In the genomic region with DNA sequence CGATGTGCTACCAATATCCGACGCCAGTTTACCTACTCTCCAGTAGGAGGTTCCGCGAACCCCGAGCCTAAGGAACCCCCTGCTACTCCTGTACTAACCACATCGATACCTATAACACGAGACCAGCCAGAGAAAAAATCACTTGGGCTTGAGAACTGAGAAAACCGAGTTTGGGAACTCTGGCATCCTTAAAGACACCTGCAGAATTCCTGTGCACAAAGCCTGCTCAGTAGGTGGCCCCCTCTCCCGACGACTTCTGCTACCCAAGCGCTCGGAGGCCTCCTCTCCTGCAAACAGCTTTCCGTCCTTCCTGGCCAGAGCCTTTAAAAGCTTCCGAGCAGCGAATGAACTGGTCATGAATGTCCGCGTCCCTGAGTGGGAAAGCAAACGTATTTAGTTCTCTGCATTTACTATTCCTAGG, we compare ENCODE assay signal across 8 mouse cellular contexts. TPM values are rescaled to one million over a fixed set of nuclear protein-coding genes. Genes with fewer than 3 reads are reported as not detected.
DNase-seq lines count a peak whose midpoint lies in the region; ATAC-seq and TF ChIP-seq lines count a peak whose summit lies in the region.

No protein-coding gene starts in this region.

- H3K27ac ChIP-seq in liver, embryonic 16.5 days (ENCODE audit: low read length) = no peak overlapping the region
- H3K27ac ChIP-seq in olfactory bulb, adult 2 months (ENCODE audit: insufficient read depth, low read depth, low read length) = no peak overlapping the region

- no peak for TF ChIP-seq POLR2A in olfactory bulb, adult 2 months (IDR thresholded peaks at IDR 0.05; ENCODE audit: insufficient read depth, low read depth, low read length)

- peak; percentile 15 for ATAC-seq in CD4-positive, CD25-positive, alpha-beta regulatory T cell, adult 4 months
- ATAC-seq in erythroid progenitor cell, adult 5-6 weeks (replicated peaks; ENCODE audit: low FRiP score, poor library complexity, severe bottlenecking) = 0 out of 2 replicates have a peak, but pooled peaks have one; percentile 3
- ATAC-seq in inflammation-experienced regulatory T-cells, adult 6 months = peak; percentile 9
- ATAC-seq in liver, embryonic 16.5 days (ENCODE audit: low read depth) = no peak

- peak overlapping the region; percentile 95 for H3K4me2 ChIP-seq in liver, embryonic 16.5 days (ENCODE audit: low read depth, low read length)

- WGBS in liver, embryonic 16.5 days (ENCODE audit: insufficient replicate concordance) = under 1% methylated on average over 19 of the region's 19 CpGs
- WGBS in olfactory bulb, adult 2 months = under 1% methylated on average over 19 of the region's 19 CpGs

- TF ChIP-seq CTCF in olfactory bulb, adult 2 months (IDR thresholded peaks at IDR 0.05; ENCODE audit: insufficient read depth, low read depth, low read length) = no peak

- no peaks in the 10 kb centered on the region for H3K36me3 ChIP-seq in liver, embryonic 16.5 days (ENCODE audit: control insufficient read depth, insufficient read depth)

- peak; percentile 51 for DNase-seq in adrenal gland, postnatal 14 days
- no peak for DNase-seq in adrenal gland, adult 2 months
- DNase-seq in spleen, adult 12 weeks (ENCODE audit: low spot score) = no peak

- H3K9ac ChIP-seq in liver, embryonic 16.5 days (ENCODE audit: low read depth, low read length) = peak overlapping the region; percentile 8; the same call in 1 of the 2 replicates

- H3K9me3 ChIP-seq in liver, embryonic 16.5 days (replicated peaks; ENCODE audit: control insufficient read depth, low read length) = no peaks in the 10 kb centered on the region

- peak overlapping the region; percentile 67 for H3K4me3 ChIP-seq in liver, embryonic 16.5 days (ENCODE audit: low read depth, low read length)
- peak overlapping the region; percentile 70 for H3K4me3 ChIP-seq in olfactory bulb, adult 2 months (ENCODE audit: insufficient read depth, low read depth, low read length)

- H3K27me3 ChIP-seq in liver, embryonic 16.5 days (ENCODE audit: control insufficient read depth, insufficient read depth, low read depth, low read length) = peaks cover 43% of the 10 kb centered on the region

- peaks cover 16% of the 10 kb centered on the region for H3K4me1 ChIP-seq in liver, embryonic 16.5 days (ENCODE audit: control insufficient read depth, low read depth, low read length)
- peaks cover 12% of the 10 kb centered on the region for H3K4me1 ChIP-seq in olfactory bulb, adult 2 months (ENCODE audit: control insufficient read depth, insufficient read depth, low read length)

RNA-seq across cellular contexts. Expression of a gene that starts 0.7 kb away (rescaled TPM):
- 2.8 and 4.7 TPM in 2 replicates for total RNA-seq in adrenal gland, postnatal 14 days (2021)
- 1 to 10 TPM; 1.6 to 4.6 TPM for total RNA-seq in adrenal gland, adult 2 months (2021)
- 0.51 and 1.3 TPM in 2 replicates for polyA plus RNA-seq in adrenal gland, adult 2 months (2012; rRNA removed)
- under 1 TPM; 0.28 to 0.39 TPM for polyA plus RNA-seq in CD4-positive, CD25-positive, alpha-beta regulatory T cell, adult 4 months (2017; shearing (Covaris generic))
- not detected in 2 replicates for total RNA-seq in erythroid progenitor cell, adult 5-6 weeks (2015; ENCODE audit: low replicate concordance)
- not detected in 2 replicates for total RNA-seq in erythroid progenitor cell, adult 5-6 weeks (2017; ENCODE audit: low replicate concordance)
- polyA plus RNA-seq in inflammation-experienced regulatory T-cells, adult 6 months (2017; shearing (Covaris generic)) = under 1 TPM; 0.26 to 0.51 (median 0.47) TPM
- 5.6 and 7.1 TPM in 2 replicates for polyA plus RNA-seq in liver, embryonic 16.5 days (2015; fragmentation: Nextera tagmentation; extraction: Ambion mirVana)
- polyA plus RNA-seq in olfactory bulb, adult 2 months (2012; ENCODE audit: insufficient read depth, insufficient read length, low replicate concordance, missing spikeins) = not detected in 2 replicates

RNA-seq across cellular contexts. Expression of a gene that starts 15.0 kb away (rescaled TPM):
- total RNA-seq in adrenal gland, postnatal 14 days (2021) = 14.0 and 17.1 TPM in 2 replicates
- total RNA-seq in adrenal gland, adult 2 months (2021) = 10 to 100 TPM; 16.9 to 17.2 TPM
- polyA plus RNA-seq in adrenal gland, adult 2 months (2012; rRNA removed) = 1.8 and 2.9 TPM in 2 replicates
- polyA plus RNA-seq in CD4-positive, CD25-positive, alpha-beta regulatory T cell, adult 4 months (2017; shearing (Covaris generic)) = 10 to 100 TPM; 22.4 to 28.6 TPM
- 1.1 and 2.9 TPM in 2 replicates for total RNA-seq in erythroid progenitor cell, adult 5-6 weeks (2015; ENCODE audit: low replicate concordance)
- total RNA-seq in erythroid progenitor cell, adult 5-6 weeks (2017; ENCODE audit: low replicate concordance) = 2.4 and 3.0 TPM in 2 replicates
- polyA plus RNA-seq in inflammation-experienced regulatory T-cells, adult 6 months (2017; shearing (Covaris generic)) = 10 to 100 TPM; 13.3 to 22.7 (median 21.2) TPM
- 4.8 and 5.5 TPM in 2 replicates for polyA plus RNA-seq in liver, embryonic 16.5 days (2015; fragmentation: Nextera tagmentation; extraction: Ambion mirVana)
- not detected in 2 replicates for polyA plus RNA-seq in olfactory bulb, adult 2 months (2012; ENCODE audit: insufficient read depth, insufficient read length, low replicate concordance, missing spikeins)
